Mouse (Mus musculus): ENCODE data around the gene Mogs. TPM values are rescaled to one million over a fixed set of nuclear protein-coding genes. Genes with fewer than 3 reads are reported as not detected.

Mogs gene
- total and polyA plus RNA-seq, 3 experiments: 57.2 to 78.9 (median 77.3) TPM

- DNase-seq (ENCODE audit: extremely low read depth): no peak
- dilution Hi-C loops (cut with MboI; ENCODE audit: extremely low pct_ligation_motif_present, extremely low pct_unique_long_range_greater_than_20kb, low sequenced_read_pairs): no loop called here
- Histone ChIP-seq H3K9me3 (replicated peaks; ENCODE audit: low read length) (peaks cover 6% of the 10 kb centered on the region), H3K36me3 (replicated peaks in 1 of 2; ENCODE audit: control insufficient read depth in 1 of 2, insufficient read depth in 1 of 2, low read length in 1 of 2) (peaks cover 0 to 6% of the 10 kb centered on the region in 2 experiments), H3K4me2 (ENCODE audit: insufficient read depth, low read depth, poor library complexity, severe bottlenecking) (no peak overlapping the region), H3K4me1 (ENCODE audit: control insufficient read depth in 1 of 2, insufficient read depth in 2 of 2) (peaks cover 8 to 22% of the 10 kb centered on the region in 2 experiments), H3K79me2 (replicated peaks; ENCODE audit: control insufficient read depth, extremely low read depth, insufficient read depth, poor library complexity, severe bottlenecking) (no peaks in the 10 kb centered on the region), H3K9ac (ENCODE audit: insufficient read depth, low read depth) (no peak overlapping the region), H3K4me3 (replicated peaks in 1 of 3; ENCODE audit: low read depth in 2 of 3, low read length in 2 of 3, poor library complexity in 1 of 3) (no peak overlapping the region), H3K27ac (ENCODE audit: insufficient read depth, low read depth) (no peak overlapping the region), H3K27me3 (replicated peaks) (peaks cover 10% of the 10 kb centered on the region)
- TF ChIP-seq MXI1 (IDR thresholded peaks at IDR 0.05; ENCODE audit: low read depth, low read length) (no peak), POLR2AphosphoS2 (IDR thresholded peaks at IDR 0.05; ENCODE audit: low read depth, low read length) (no peak)
- in situ Hi-C loops (cut with MboI; ENCODE audit: low pct_ligation_motif_present, low pct_unique_long_range_greater_than_20kb, low sequenced_read_pairs): no loop called here
These were observed 16.9 kb upstream of the Mogs start for GRCm38 (mm10) chr6:83098411-83098810.

- no peaks in the 10 kb centered on the region for H3K79me2 ChIP-seq (replicated peaks; ENCODE audit: control insufficient read depth, extremely low read depth, insufficient read depth, poor library complexity, severe bottlenecking)
- peaks cover 9% of the 10 kb centered on the region for H3K27me3 ChIP-seq (replicated peaks)
- H3K36me3 ChIP-seq (replicated peaks in 1 of 2; ENCODE audit: control insufficient read depth in 1 of 2, insufficient read depth in 1 of 2, low read length in 1 of 2): peaks cover 0 to 28% of the 10 kb centered on the region in 2 experiments
- in situ Hi-C loops (cut with MboI; ENCODE audit: low pct_ligation_motif_present, low pct_unique_long_range_greater_than_20kb, low sequenced_read_pairs): loop anchor here (5.0 kb wide), 2 partner anchors 104 to 189 kb away; no protein-coding TSS in a partner anchor
- H3K4me2 ChIP-seq (ENCODE audit: insufficient read depth, low read depth, poor library complexity, severe bottlenecking): peak within 1 kb of the TSS; percentile 68
- H3K9ac ChIP-seq (ENCODE audit: insufficient read depth, low read depth): peak within 1 kb of the TSS; percentile 86
- peak within 1 kb of the TSS; percentile 60 to 99 (median 87) for H3K4me3 ChIP-seq (replicated peaks in 1 of 3; ENCODE audit: low read depth in 2 of 3, low read length in 2 of 3, poor library complexity in 1 of 3)
- dilution Hi-C loops (cut with MboI; ENCODE audit: extremely low pct_ligation_motif_present, extremely low pct_unique_long_range_greater_than_20kb, low sequenced_read_pairs): no loop called here
- peaks cover 9 to 24% of the 10 kb centered on the region in 2 experiments; a peak in 3 of 4 replicates for H3K4me1 ChIP-seq (ENCODE audit: control insufficient read depth in 1 of 2, insufficient read depth in 2 of 2)
- DNase-seq (ENCODE audit: extremely low read depth): peak; percentile 91
- H3K9me3 ChIP-seq (replicated peaks; ENCODE audit: low read length): peaks cover 2% of the 10 kb centered on the region
- peak within 1 kb of the TSS; percentile 71 for H3K27ac ChIP-seq (ENCODE audit: insufficient read depth, low read depth)
- TF ChIP-seq JUN (IDR thresholded peaks at IDR 0.05; ENCODE audit: insufficient read depth, low read depth, low read length) (no peak), NRF1 (IDR thresholded peaks at IDR 0.05; ENCODE audit: low read depth, low read length) (peak; percentile 68), ELF1 (IDR thresholded peaks at IDR 0.05; ENCODE audit: low read depth, low read length) (peak; percentile 88), IRF4 (IDR thresholded peaks at IDR 0.05; ENCODE audit: low read depth, low read length) (peak; percentile 31; the same call in 1 of the 2 replicates), USF1 (IDR thresholded peaks at IDR 0.05; ENCODE audit: low read depth, low read length) (peak; percentile 57), KAT2A (IDR thresholded peaks at IDR 0.05; ENCODE audit: insufficient replicate concordance, low read length) (peak; percentile 76; the same call in 1 of the 2 replicates), E2F4 (IDR thresholded peaks at IDR 0.05; ENCODE audit: insufficient replicate concordance, low read depth, low read length) (peak; percentile 68; the same call in 1 of the 2 replicates), ETS1 (conservative IDR thresholded peaks at IDR 0.05; ENCODE audit: low read depth, low read length) (no peak; the same call in 1 of the 2 replicates), PAX5 (IDR thresholded peaks at IDR 0.05; ENCODE audit: low read length) (no peak), CTCF (conservative IDR thresholded peaks at IDR 0.05 in 1 of 2, IDR thresholded peaks at IDR 0.05 in 1 of 2; ENCODE audit: low read depth in 2 of 2, low read length in 2 of 2) (peak in 1 of 2 experiments; percentile 87; a peak in 2 of 4 replicates), EP300 (IDR thresholded peaks at IDR 0.05; ENCODE audit: low read length) (no peak), TCF12 (IDR thresholded peaks at IDR 0.05; ENCODE audit: low read depth, low read length) (peak; percentile 57), RAD21 (IDR thresholded peaks at IDR 0.05; ENCODE audit: low read depth, low read length) (peak; percentile 63), MAFK (IDR thresholded peaks at IDR 0.05; ENCODE audit: insufficient replicate concordance, low read length) (no peak), SMC3 (IDR thresholded peaks at IDR 0.05; ENCODE audit: low read depth, low read length) (peak; percentile 85), GABPA (IDR thresholded peaks at IDR 0.05; ENCODE audit: insufficient replicate concordance, low read depth, low read length) (no peak; the same call in 1 of the 2 replicates), ZMIZ1 (IDR thresholded peaks at IDR 0.05; ENCODE audit: low read depth, low read length) (no peak), ZC3H11A (IDR thresholded peaks at IDR 0.05; ENCODE audit: low read depth, low read length) (no peak), MYC (IDR thresholded peaks at IDR 0.05; ENCODE audit: low read depth, low read length) (peak; percentile 63; the same call in 1 of the 2 replicates), MAZ (IDR thresholded peaks at IDR 0.05; ENCODE audit: low read depth, low read length) (0 out of 2 replicates have a peak, but pooled peaks have one; percentile 7), MAX (IDR thresholded peaks at IDR 0.05; ENCODE audit: low read length) (peak; percentile 49; the same call in 1 of the 2 replicates), TBP (conservative IDR thresholded peaks at IDR 0.05; ENCODE audit: low read depth, low read length) (peak; percentile 43; the same call in 1 of the 2 replicates), JUND (conservative IDR thresholded peaks at IDR 0.05; ENCODE audit: low read depth, low read length) (no peak; the same call in 1 of the 2 replicates), SIN3A (IDR thresholded peaks at IDR 0.05; ENCODE audit: low read length) (peak; percentile 68), UBTF (IDR thresholded peaks at IDR 0.05; ENCODE audit: low read depth, low read length) (no peak), HCFC1 (IDR thresholded peaks at IDR 0.05; ENCODE audit: low read depth, low read length) (peak; percentile 94), RCOR1 (conservative IDR thresholded peaks at IDR 0.05; ENCODE audit: low read depth, low read length) (no peak; the same call in 1 of the 2 replicates), ZNF384 (IDR thresholded peaks at IDR 0.05; ENCODE audit: low read depth, low read length) (no peak), MXI1 (IDR thresholded peaks at IDR 0.05; ENCODE audit: low read depth, low read length) (peak; percentile 82), CHD1 (IDR thresholded peaks at IDR 0.05; ENCODE audit: low read depth, low read length) (no peak), CHD2 (IDR thresholded peaks at IDR 0.05; ENCODE audit: low read length) (peak; percentile 61; the same call in 1 of the 2 replicates)
These were observed 14.0 kb upstream of the Mogs start, which contains the start of the genes Ccdc142 and Gm42688 for GRCm38 (mm10) chr6:83101316-83101687. TSS of gene Ccdc142 (plus strand) at chr6:83101601. TSS of gene Gm42688 (plus strand) at chr6:83101617.

Data from CH12.LX (cell line).